35 mouse cellular contexts compared by ENCODE assay signal in genomic region chr2:14710247-14710646, GRCm38 (mm10).
"Had no signal": no experiment of that assay in that cellular context is flagged by ENCODE, and none has a peak within 500 bp of the region (broad histone marks: within the 10 kb centered on the region; RNA-seq: fewer than 3 reads in every experiment).

No protein-coding gene starts in this region.

- DNase-seq: heart, adult 2 months; heart, postnatal 10 days; heart, postnatal 14 days; heart, postnatal 4 days; kidney, adult 11 months; kidney, adult 18-20 months; kidney, adult 2 months; kidney, adult 8-10 months; kidney, adult 9 months; kidney, postnatal 10 days; kidney, postnatal 14 days; kidney, postnatal 25 days; kidney, postnatal 36 days; kidney, postnatal 4 days; layer of hippocampus, adult 9-11 months; layer of hippocampus, postnatal 36 days had no signal

- ATAC-seq: hindbrain, embryonic 16.5 days; hindbrain, postnatal 0 days; inflammation-experienced regulatory T-cells, adult 6 months; intestine, embryonic 15.5 days; intestine, embryonic 16.5 days; intestine, postnatal 0 days had no signal

- H3K27ac ChIP-seq: heart, adult 2 months; heart, embryonic 10.5 days; heart, embryonic 13.5 days; heart, embryonic 15.5 days; hindbrain, embryonic 10.5 days; hindbrain, embryonic 12.5 days; hindbrain, embryonic 13.5 days; hindbrain, embryonic 14.5 days; hindbrain, embryonic 15.5 days; hindbrain, postnatal 0 days; intestine, embryonic 15.5 days; kidney, embryonic 15.5 days; kidney, postnatal 0 days; layer of hippocampus, adult 2 months had no signal

- H3K9ac ChIP-seq: heart, embryonic 12.5 days; heart, embryonic 13.5 days; heart, embryonic 15.5 days; hindbrain, embryonic 12.5 days; hindbrain, embryonic 13.5 days; hindbrain, embryonic 14.5 days; hindbrain, embryonic 15.5 days; intestine, embryonic 15.5 days; kidney, embryonic 15.5 days had no signal

- H3K27me3 ChIP-seq: heart, embryonic 12.5 days; heart, embryonic 13.5 days; heart, embryonic 15.5 days; hindbrain, embryonic 12.5 days; hindbrain, embryonic 13.5 days; hindbrain, embryonic 15.5 days; intestine, embryonic 15.5 days; kidney, embryonic 15.5 days had no signal

- H3K36me3 ChIP-seq: heart, embryonic 10.5 days; heart, embryonic 12.5 days; heart, embryonic 13.5 days; heart, embryonic 15.5 days; hindbrain, embryonic 10.5 days; hindbrain, embryonic 12.5 days; hindbrain, embryonic 13.5 days; hindbrain, embryonic 15.5 days; intestine, embryonic 15.5 days; kidney, embryonic 15.5 days had no signal

- H3K4me3 ChIP-seq: heart, adult 2 months; heart, embryonic 10.5 days; heart, embryonic 12.5 days; heart, embryonic 13.5 days; heart, embryonic 15.5 days; hindbrain, embryonic 10.5 days; hindbrain, embryonic 12.5 days; hindbrain, embryonic 13.5 days; hindbrain, embryonic 15.5 days; intestine, embryonic 15.5 days; kidney, embryonic 15.5 days; layer of hippocampus, adult 2 months had no signal

- H3K4me2 ChIP-seq: heart, embryonic 11.5 days; heart, embryonic 12.5 days; heart, embryonic 13.5 days; heart, embryonic 15.5 days; hindbrain, embryonic 12.5 days; hindbrain, embryonic 13.5 days; hindbrain, embryonic 14.5 days; hindbrain, embryonic 15.5 days; intestine, embryonic 15.5 days; kidney, embryonic 15.5 days had no signal

- H3K9me3 ChIP-seq: heart, embryonic 10.5 days; heart, embryonic 12.5 days; heart, embryonic 13.5 days; heart, embryonic 15.5 days; hindbrain, embryonic 10.5 days; hindbrain, embryonic 12.5 days; hindbrain, embryonic 13.5 days; hindbrain, embryonic 15.5 days; intestine, embryonic 15.5 days; kidney, embryonic 15.5 days had no signal

- H3K4me1 ChIP-seq: heart, embryonic 15.5 days; hindbrain, embryonic 10.5 days; hindbrain, embryonic 12.5 days; hindbrain, embryonic 13.5 days; hindbrain, embryonic 15.5 days; intestine, embryonic 15.5 days; kidney, embryonic 15.5 days had no signal
